Mouse (Mus musculus) embryo, embryonic 11 days (tissue): ENCODE results near the gene Mdm2.
"Not testable (repeated sequence)": the region's sequence is repeated elsewhere in the genome, so short reads cannot be mapped to it uniquely, and the experiment has no call there.

Experiments used
- DNase-seq: peaks from one replicate; pipeline ENCODE4 v3.0.0-alpha.2; 2015

Gene Mdm2

DNA sequence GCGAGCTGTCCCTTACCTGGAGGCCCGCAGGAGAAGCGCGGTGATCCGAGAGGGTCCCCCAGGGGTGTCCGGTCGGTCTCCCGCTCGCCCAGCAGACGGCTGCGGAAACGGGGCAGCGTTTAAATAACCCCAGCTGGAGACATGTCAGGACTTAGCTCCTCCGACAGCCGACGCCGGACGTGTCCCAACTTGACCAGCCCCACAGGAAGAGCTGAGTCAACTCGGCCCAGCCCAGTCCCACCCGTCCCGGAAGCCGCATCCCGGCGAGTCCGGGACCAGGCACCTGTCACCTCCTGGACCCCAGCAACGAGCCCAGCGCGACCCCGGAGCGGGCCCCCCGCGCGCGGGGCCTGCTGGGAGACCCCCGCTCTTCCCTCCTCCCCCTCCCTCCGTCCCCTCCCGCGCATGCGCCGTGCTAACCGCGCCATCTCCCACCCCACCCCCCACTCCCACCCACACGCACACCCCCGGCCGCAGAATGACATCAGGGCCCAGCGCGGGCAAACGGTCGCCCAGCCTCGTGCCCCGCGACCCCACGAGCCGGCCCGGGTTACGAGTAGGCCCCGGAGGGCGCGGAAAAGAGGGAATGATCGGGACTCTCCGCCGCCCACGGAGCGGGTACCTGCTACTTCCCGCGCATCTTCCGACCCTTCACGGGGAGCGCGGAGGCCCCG lies 491 bp downstream of the Mdm2 start:
- peak; percentile 91 for DNase-seq

DNA sequence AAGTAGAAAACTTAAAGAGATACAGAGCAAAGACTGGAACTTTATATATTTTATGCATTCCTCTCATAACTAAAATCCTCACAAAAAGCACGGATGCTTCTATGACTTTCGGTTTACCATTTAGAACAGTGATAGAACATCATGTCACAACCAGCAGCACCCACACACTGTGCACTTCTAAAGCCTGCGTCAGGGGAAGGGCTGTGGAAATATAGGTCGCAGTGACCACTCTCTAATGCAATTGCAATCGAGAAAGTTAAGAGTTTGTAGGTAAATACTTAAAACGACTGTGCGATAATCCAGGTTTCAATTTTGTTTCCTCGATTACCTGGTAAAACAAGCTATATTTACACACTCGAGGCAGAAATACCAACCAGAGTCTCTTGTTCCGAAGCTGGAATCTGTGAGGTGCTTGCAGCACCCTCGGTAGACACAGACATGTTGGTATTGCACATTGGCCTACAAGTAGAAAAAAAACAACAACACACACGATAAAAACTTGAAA lies 1.2 kb downstream of the Mdm2 start:
- no peak for DNase-seq

DNA sequence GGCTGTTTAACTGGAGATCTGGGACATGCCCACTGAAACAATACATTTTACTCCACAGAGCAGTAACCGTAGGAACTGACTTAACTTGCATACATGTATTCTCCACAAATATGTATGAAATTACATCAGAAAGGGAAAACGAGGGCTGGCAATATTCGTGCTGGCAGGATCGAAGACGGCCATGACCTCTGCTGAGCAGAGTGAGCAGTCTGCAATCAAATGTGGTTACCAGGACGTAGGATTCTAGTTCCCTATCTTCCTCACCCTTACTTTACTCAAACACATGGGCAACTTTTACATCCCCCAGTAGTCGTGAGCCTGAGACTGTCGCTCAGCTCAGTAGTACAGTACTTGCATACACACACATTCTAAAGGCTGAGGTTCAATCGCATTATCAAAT lies 1.7 kb downstream of the Mdm2 start:
- DNase-seq, result no peak

- no peak for DNase-seq
These were observed 2.2 kb downstream of the Mdm2 start for GRCm38 (mm10) chr10:117708376-117708775.

- no peak for DNase-seq
These were observed 3.3 kb downstream of the Mdm2 start for GRCm38 (mm10) chr10:117707114-117707838.

DNA sequence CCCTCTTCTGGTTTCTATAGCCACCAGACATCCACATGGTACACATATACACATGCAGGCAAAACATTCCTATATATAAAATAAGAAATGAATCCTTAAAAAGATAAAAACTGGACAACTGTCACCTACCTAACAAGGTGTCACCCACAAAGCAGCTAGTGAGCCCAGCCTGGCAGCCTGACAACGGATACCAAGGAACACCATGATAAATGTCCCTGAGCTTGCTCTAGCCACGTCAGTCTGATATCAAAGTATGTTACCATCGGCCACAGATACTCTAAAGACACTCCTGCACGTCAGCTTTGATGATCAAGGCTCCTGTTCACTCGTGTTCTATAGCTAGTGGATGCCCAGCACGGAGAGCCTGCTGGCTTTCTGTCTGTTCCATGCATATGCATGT lies 4.1 kb downstream of the Mdm2 start:
- DNase-seq, result no peak

- DNase-seq, result no peak
These were observed 4.8 kb downstream of the Mdm2 start for GRCm38 (mm10) chr10:117705806-117706205.

DNA sequence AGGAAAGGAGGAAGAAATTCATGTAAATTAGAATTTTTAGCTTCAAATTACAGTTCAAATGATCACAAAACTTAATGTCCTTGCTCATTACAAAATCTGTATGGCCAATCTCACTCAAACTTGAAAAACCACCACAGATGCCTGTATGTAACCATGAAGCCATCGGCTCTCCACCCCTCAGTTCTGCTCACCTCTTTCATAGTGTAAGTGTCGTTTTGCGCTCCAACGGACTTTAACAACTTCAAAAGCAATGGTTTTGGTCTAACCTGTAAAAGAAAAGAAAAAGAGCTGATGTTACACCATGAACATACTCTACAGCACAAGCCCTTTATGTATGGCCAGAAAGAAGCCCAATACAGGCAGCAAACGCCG lies 5.6 kb downstream of the Mdm2 start:
- DNase-seq, result no peak

DNA sequence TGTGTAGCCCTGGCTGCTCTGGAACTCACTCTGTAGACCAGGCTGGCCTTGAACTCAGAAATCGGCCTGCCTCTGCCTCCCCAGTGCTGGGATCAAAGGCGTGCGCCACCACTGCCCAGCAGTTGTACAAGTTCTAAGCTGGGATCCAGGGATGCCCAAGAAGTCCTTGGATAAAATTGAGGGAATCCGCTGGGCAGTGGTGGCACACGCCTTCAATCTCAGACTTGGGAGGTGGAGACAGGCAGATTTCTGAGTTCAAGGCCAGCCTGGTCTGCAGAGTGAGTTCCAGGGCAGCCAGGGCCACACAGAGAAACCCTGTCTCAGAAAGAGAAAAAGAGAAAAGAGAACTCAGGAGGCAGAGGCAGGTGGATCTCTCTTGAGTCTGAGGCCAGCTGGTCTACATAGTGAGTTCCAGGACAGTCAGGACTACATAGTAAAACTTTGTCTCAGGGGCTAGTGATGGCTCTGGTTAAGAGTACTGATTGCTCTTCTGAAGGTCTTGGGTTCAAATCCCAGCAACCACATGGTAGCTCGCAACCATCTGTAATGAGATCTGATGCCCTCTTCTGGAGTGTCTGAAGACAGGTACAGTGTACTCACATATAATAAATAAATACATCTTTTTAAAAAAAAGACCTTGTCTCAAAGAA lies 6.1 kb downstream of the Mdm2 start:
- not testable (repeated sequence) for DNase-seq

GRCm38 (mm10) chr10:117703506-117703905 lies 7.1 kb downstream of the Mdm2 start:
- no peak for DNase-seq

DNA sequence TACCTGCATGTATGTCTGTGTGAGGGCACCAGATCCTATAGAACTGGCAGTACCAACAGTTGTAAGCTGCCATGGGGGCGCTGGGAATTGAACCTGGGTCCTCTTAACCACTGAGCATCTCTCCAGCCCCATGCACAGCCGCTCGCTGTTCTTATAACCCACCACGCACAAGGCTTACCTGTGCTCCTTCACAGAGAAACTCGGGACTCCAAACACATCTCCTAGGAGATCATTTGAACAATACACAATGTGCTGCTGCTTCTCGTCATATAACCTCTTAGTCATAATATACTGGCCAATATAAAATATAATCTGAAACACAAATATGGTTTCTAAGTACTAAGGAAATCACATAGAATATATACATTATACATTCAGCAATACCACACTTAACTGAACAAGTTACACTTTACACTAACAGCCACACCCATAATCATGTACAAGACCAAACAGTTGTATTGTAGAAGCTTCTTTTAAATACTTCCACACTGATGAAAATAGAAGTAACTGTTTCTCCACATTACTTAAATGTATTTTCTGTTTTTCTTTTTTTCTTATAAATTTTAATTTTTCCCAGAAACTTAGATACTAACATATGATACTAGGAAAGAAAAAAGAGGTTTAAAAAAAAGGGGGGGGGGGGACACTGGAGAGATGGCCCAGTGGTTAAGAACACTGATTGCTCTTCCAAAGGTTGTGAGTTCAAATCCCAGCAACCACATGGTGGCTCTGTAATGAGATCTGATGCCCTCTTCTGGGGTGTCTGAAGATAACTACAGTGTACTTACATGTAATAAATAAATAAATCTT lies 8.3 kb downstream of the Mdm2 start:
- no peak for DNase-seq

GRCm38 (mm10) chr10:117701034-117701829 lies 9.3 kb downstream of the Mdm2 start:
- no peak for DNase-seq

- no peak for DNase-seq
These were observed 10.1 kb downstream of the Mdm2 start for GRCm38 (mm10) chr10:117700450-117700849.

DNA sequence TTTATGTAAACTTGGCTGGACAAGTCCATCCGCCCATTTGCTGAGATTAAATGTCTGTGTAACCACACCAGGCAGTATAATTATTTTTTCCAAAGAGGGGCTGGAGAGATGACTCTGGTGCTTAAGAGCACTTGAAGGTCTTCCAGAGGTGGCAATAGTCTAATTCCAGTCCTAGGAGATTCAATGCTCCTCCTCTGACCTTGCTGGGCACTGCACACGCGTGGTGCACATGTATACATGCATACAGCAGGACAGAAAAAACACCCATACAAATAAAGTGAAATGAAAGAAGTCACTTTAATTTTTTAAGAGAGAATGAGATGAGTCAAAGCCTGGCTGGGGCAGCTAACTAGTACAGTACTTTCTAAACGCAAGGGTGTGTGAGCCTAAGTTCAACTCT lies 10.6 kb downstream of the Mdm2 start:
- DNase-seq, result no peak

DNA sequence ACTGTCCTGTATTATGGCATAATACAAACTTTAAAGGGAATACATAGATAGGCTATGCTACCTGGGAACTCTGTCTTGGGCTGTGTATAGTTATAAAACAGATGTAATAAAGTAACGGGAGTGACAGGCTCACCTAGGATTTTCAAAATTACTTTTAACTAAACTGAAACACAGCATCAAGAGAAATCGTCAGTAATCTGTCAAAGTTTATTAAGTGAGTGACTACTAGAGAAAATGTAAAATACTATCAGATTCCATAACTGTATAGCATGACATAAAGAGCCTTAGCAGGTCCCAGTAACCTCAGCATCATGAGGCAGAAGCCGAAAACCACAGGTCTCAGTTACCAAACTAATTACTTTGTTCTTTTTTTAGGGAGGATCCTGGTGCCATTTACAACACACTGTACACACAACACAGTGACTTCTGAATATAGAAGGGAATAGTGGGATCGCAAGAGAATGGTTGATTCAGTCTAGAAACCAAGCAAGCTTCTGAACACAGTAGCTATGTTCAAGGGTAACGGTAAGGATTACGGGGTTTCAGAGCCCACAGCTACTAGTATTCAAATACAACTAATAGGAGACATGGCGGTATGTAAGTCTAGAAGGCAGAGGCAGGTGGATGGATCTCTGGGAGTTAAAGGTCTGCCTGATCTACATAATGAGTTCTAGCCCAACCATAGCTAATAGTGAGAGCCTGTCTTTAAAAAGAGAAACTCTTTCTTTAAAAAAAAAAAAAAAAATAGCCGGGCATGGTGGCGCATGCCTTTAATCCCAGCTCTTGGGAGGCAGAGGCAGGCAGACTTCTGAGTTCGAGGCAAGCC lies 12.0 kb downstream of the Mdm2 start:
- DNase-seq, result no peak

- DNase-seq, result no peak
These were observed 12.9 kb downstream of the Mdm2 start for GRCm38 (mm10) chr10:117697561-117698115.

DNA sequence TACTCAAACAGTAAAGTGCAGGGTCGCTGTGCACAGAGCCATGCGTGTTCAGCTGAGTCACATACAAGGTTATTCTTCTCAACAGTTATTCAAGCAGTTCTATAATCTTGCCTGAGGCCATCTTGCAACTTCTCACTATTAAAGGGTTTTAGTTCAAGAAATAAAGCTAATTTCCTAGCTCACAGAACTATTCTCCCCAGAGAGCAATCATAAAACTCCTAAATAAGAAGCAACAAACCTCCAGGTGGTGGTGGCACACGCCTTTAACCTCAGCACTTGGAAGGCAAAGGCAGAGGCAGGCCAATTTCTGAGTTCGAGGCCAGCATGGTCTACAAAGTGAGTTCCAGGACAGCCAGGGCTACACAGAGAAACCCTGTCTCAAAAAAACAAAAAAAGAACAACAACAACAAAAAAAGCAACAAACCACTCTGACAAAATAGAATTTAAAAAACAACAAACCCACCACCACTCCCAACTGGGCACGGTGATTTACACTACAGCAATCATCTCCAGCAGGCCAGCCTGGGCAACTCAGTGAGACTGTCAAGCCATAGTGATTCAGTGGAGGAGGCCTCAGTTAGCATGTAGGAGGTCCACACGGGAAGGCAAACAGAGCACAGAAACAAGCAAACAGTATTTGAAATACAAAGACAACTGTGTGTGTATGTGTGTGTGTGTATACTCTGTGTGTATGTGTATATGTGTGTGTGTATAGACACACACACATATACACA lies 13.6 kb downstream of the Mdm2 start:
- DNase-seq, result no peak

DNA sequence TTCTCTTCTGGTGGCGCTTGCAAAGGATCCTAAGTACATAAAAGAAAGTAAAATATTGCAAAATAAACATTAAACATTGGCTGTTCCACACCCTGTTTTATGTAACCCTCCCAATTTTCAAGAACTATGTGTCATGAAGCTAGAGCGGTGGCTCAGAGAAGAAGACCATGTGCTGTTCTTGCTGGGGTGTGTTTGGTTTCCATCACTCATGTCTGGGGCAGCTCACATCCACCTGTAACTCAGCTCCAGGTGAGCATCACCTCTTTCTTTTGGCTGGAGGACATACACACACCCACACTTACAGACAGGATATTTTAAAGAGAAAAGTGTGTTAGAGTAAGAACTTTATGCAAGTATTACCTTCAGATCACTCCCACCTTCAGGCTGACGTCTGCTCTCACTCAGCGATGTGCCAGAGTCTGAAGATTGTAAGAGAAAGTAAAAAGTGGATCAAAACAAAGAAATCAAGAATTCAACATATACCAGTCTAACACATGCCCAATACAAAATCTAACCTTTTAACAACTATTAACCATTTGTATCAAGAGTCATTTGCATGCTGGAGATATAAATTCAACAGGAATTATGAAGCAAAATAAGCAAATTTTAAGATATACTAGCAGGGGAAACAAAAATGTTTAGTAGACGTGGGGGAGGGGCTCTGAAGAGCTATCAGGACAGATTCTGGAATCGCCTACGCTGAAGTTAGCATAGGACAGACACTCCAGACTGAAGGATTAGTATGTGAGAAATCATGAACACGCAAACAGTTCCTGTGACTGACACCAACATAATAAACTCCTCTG lies 14.3 kb downstream of the Mdm2 start:
- no peak for DNase-seq

DNA sequence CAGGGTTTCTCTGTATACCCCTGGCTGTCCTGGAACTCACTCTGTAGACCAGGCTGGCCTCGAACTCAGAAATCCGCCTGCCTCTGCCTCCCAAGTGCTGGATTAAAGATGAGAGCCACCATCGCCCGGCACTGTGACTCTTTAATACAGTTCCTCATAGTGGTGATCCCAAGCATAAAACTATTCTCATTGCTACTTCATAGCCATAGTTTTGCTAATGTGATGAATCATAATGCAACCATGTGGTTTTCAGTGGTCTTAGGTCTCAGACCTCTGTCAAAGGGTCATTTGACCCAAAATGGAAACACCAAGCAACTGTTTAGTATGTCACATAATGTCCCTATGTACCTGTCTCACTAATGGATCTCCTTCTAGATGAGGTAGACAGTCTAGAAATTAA lies 15.0 kb downstream of the Mdm2 start:
- DNase-seq, result no peak
